Mouse (Mus musculus) erythroblast, embryonic 14.5 days (primary cell): ENCODE measurements around the gene Tnfrsf11a. TPM values are rescaled to one million over a fixed set of nuclear protein-coding genes. Genes with fewer than 3 reads are reported as not detected.

ENCODE experiments used
- H3K27me3 ChIP-seq: 2 replicates; pipeline ENCODE4 v1.6.1; 2012; ENCODE audit warnings: inconsistent platforms; ENCODE audit not compliant: control insufficient read depth
- H3K36me3 ChIP-seq: 2 replicates; pipeline ENCODE4 v1.6.1; 2012; ENCODE audit warnings: mild to moderate bottlenecking, inconsistent platforms; ENCODE audit not compliant: control insufficient read depth
- H3K4me1 ChIP-seq: 2 replicates; pipeline ENCODE4 v1.6.1; 2012; ENCODE audit warnings: inconsistent platforms; ENCODE audit not compliant: control insufficient read depth
- H3K4me3 ChIP-seq: replicated peaks from 2 replicates; pipeline ENCODE3; 2012; ENCODE audit warnings: moderate library complexity, mild to moderate bottlenecking, inconsistent platforms
- H3K9me3 ChIP-seq: 2 replicates; pipeline ENCODE4 v1.6.1; 2012; ENCODE audit warnings: low read length, inconsistent platforms, mixed read lengths; ENCODE audit not compliant: control insufficient read depth
- GATA1 ChIP-seq: IDR thresholded peaks from 2 replicates; pipeline ENCODE4 v1.6.1; 2012; ENCODE audit warnings: low read length, inconsistent platforms, mixed read lengths
- TAL1 ChIP-seq: IDR thresholded peaks from 3 replicates; pipeline ENCODE4 v1.6.1; 2012; ENCODE audit warnings: low read length, inconsistent platforms, mixed read lengths
- polyA plus RNA-seq: library from polyadenylated mRNA; stranded (reverse); fragments of >175 nt; gene quantifications from 2 replicates; pipeline ENCODE4 v1.2.3, GENCODE M21; 2012

The Tnfrsf11a gene
- polyA plus RNA-seq, 1 experiment = not detected

DNA sequence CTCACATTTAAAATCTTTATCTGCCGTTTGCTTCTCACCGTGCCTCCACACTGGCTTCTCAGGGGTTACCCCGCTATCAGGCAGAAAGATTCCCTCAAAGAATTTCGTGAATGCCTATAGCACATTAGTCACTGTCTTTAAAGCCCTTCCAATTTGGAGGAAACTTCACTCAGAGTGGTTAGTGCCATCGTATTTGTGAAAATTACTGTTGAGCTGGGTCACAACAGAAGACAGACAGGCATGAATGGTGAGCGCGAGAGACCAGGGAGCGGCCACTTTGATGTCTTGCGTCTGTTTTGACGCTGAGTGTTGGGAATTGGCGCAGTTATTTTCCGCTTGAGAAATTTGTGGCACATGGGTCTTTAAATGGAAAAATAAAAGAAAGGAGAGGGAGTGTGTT is 62.9 kb downstream of the Tnfrsf11a start:
- Histone ChIP-seq H3K4me1 (no peaks in the 10 kb centered on the region), H3K36me3 (no peaks in the 10 kb centered on the region), H3K4me3 (no peak overlapping the region), H3K27me3 (peaks cover 30% of the 10 kb centered on the region), H3K9me3 (no peaks in the 10 kb centered on the region)
- TF ChIP-seq TAL1 (no peak), GATA1 (no peak)

DNA sequence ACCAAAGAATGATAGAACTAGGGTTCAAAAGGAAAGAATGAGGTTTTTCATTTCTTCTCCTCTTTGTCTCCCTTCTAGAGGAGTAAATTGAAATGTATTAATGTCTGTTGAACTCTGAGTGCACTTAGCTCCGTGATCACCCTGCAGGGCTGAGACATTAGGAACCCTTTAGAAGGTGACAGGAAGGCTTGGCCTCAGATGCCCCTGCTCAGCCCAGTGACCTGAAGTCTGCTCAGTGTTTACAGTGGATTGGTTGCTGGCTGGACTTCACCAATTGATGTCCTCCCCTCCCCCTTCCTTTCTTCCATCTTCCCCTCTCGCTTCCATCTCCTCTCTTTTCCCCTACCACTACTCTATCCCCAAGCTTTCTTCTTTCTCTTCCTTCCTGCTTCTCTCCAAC is 63.3 kb downstream of the Tnfrsf11a start:
- H3K4me1 ChIP-seq = no peaks in the 10 kb centered on the region
- peaks cover 30% of the 10 kb centered on the region for H3K27me3 ChIP-seq
- no peak for TF ChIP-seq GATA1
- TF ChIP-seq TAL1 = no peak
- no peaks in the 10 kb centered on the region for H3K36me3 ChIP-seq
- no peak overlapping the region for H3K4me3 ChIP-seq
- H3K9me3 ChIP-seq = no peaks in the 10 kb centered on the region

- Histone ChIP-seq H3K4me3 (no peak overlapping the region), H3K9me3 (no peaks in the 10 kb centered on the region), H3K27me3 (peaks cover 30% of the 10 kb centered on the region), H3K36me3 (no peaks in the 10 kb centered on the region), H3K4me1 (no peaks in the 10 kb centered on the region)
- no peak for TF ChIP-seq GATA1
- 0 out of 3 replicates have a peak, but pooled peaks have one; percentile 15 for TF ChIP-seq TAL1
These were observed 64.0 kb downstream of the Tnfrsf11a start for GRCm38 (mm10) chr1:105844341-105845006.

DNA sequence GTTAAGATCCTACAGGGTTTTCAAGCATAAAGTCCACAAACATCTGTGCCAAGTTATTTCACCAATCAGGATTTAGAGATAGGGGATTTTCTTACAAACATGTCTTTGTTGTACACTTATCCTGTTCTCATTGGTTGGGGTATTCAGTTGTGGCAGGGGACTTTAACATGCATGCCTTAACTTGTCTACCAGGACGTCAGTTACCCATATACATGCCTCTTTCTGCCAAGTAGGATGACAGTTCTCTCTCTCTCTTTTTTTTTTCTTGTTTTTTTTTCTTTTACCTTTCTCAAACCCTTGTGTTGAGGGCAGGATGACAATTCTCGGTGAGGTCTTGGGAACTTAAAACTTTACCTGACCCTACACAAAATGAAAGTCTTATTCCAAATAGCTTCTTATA is 65.9 kb downstream of the Tnfrsf11a start:
- Histone ChIP-seq H3K4me3 (no peak overlapping the region), H3K9me3 (no peaks in the 10 kb centered on the region), H3K36me3 (no peaks in the 10 kb centered on the region), H3K4me1 (peaks cover 13% of the 10 kb centered on the region), H3K27me3 (peaks cover 28% of the 10 kb centered on the region)
- TF ChIP-seq TAL1 = no peak
- no peak for TF ChIP-seq GATA1

GRCm38 (mm10) chr1:105848806-105849205 is 68.3 kb downstream of the Tnfrsf11a start:
- Histone ChIP-seq H3K9me3 (no peaks in the 10 kb centered on the region), H3K27me3 (peaks cover 13% of the 10 kb centered on the region), H3K36me3 (no peaks in the 10 kb centered on the region), H3K4me1 (peaks cover 18% of the 10 kb centered on the region), H3K4me3 (no peak overlapping the region)
- no peak for TF ChIP-seq GATA1
- TF ChIP-seq TAL1 = no peak

DNA sequence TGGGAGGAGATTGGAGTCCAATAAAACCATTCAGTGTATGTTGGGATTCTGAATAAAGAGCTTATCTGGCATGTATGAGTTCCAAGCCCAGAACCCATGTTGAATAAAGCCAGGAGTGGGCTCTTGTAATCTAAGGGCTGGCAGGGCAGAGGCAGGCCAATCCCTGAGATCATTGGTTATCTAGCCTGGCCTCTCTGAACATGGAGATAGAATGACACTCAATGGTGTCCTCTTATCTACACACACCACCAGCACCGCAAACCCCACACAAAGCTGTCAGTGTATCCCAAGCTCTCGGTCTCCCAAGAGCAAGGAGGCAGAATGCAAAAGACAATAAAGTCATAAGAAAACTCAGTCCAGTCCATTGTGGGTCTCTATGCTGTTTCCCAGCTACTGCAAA is 70.8 kb downstream of the Tnfrsf11a start:
- Histone ChIP-seq H3K4me3 (no peak overlapping the region), H3K9me3 (no peaks in the 10 kb centered on the region), H3K27me3 (no peaks in the 10 kb centered on the region), H3K36me3 (no peaks in the 10 kb centered on the region), H3K4me1 (peaks cover 18% of the 10 kb centered on the region)
- TF ChIP-seq GATA1 (no peak), TAL1 (peak; percentile 26; the same call in 1 of the 3 replicates)

DNA sequence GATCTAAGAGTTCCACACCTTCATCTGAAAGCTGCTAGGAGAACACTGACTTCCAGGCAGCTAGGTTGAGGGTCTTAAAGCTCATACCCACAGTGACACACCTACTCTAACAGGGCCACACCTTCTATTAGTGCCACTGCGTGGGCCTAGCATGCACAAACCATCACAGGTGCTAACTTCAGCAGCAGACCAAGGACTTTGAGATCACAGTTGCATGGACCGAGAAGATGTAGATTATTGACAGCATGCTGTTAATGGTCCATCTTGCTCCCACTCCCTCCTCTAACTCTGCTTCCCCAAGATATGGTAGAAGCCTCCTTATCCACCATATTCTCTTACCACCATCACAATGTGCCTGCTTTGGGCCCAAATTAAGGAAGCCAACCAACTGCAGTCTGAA is 79.2 kb downstream of the Tnfrsf11a start:
- Histone ChIP-seq H3K4me1 (peaks cover 2% of the 10 kb centered on the region), H3K27me3 (no peaks in the 10 kb centered on the region), H3K36me3 (no peaks in the 10 kb centered on the region), H3K4me3 (no peak overlapping the region), H3K9me3 (no peaks in the 10 kb centered on the region)
- TF ChIP-seq TAL1 (no peak), GATA1 (no peak)

- peaks cover 4% of the 10 kb centered on the region for H3K27me3 ChIP-seq
- no peaks in the 10 kb centered on the region for H3K36me3 ChIP-seq
- H3K4me3 ChIP-seq = no peak overlapping the region
- no peaks in the 10 kb centered on the region for H3K4me1 ChIP-seq
- TF ChIP-seq GATA1 = no peak
- no peak for TF ChIP-seq TAL1
- H3K9me3 ChIP-seq = no peaks in the 10 kb centered on the region
These were observed 96.1 kb downstream of the Tnfrsf11a start for GRCm38 (mm10) chr1:105876589-105876988.

DNA sequence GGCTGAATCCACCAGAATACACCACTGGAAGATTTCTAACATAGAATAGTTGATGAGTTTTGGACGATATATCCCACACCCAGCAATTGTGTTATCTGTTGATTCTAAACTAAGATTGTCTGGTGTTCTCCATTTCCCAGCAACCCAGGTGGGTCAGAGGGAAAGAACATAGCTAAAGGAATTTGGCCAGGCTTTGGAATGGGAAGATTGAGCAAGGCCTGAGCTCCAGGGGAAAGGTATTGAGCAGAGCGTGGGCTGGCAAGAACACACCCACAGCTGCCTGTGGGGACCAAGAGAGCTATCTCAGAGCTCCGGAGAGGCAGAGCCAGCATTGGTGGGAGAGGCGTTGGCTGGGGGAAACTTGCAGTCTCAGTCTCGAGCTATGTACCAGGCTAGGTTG is 97.3 kb downstream of the Tnfrsf11a start:
- TF ChIP-seq TAL1 (no peak), GATA1 (no peak)
- no peaks in the 10 kb centered on the region for H3K36me3 ChIP-seq
- no peaks in the 10 kb centered on the region for H3K4me1 ChIP-seq
- H3K27me3 ChIP-seq = peaks cover 4% of the 10 kb centered on the region
- H3K9me3 ChIP-seq = no peaks in the 10 kb centered on the region
- no peak overlapping the region for H3K4me3 ChIP-seq

DNA sequence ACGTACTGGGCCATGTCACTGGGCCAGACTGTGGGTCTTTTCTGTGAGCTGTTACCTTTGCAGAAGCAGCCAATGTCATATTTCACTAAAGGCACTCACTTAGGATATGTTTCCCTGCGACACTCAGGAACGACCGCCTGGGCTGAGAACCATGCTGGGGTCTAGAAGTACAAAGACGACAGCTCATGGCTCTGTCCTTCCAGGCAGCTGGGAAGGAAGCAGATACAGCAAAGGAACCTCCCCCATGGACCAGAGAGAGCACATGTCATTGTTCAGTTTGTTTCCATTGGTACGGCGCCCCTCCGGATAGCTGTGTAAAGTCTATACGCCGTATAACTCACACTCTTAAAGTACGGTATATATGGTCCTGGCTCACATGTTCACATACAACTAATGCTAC is 97.9 kb downstream of the Tnfrsf11a start:
- TF ChIP-seq GATA1 = no peak
- TF ChIP-seq TAL1 = no peak
- H3K9me3 ChIP-seq = no peaks in the 10 kb centered on the region
- no peaks in the 10 kb centered on the region for H3K4me1 ChIP-seq
- H3K27me3 ChIP-seq = peaks cover 4% of the 10 kb centered on the region
- H3K4me3 ChIP-seq = no peak overlapping the region
- H3K36me3 ChIP-seq = no peaks in the 10 kb centered on the region
